ENCODE assay signal across 19 mouse cellular contexts in genomic region chr11:75344163-75344562, GRCm38 (mm10). TPM values are rescaled to one million over a fixed set of nuclear protein-coding genes. Genes with fewer than 3 reads are reported as not detected.
DNase-seq lines count a peak whose midpoint lies in the region; ATAC-seq and TF ChIP-seq lines count a peak whose summit lies in the region.
"Had no signal": no experiment of that assay in that cellular context is flagged by ENCODE, and none has a peak within 500 bp of the region (broad histone marks: within the 10 kb centered on the region; RNA-seq: fewer than 3 reads in every experiment).

No protein-coding gene starts in this region.

- WGBS in kidney, postnatal 0 days = 48% methylated on average over 2 of the region's 2 CpGs
- 88% methylated on average over 2 of the region's 2 CpGs for WGBS in hindbrain, embryonic 14.5 days

- no peaks in the 10 kb centered on the region for H3K9me3 ChIP-seq in kidney, postnatal 0 days (replicated peaks; ENCODE audit: low read length)
- no peaks in the 10 kb centered on the region for H3K9me3 ChIP-seq in hindbrain, embryonic 14.5 days (ENCODE audit: control insufficient read depth, low read length)
- H3K9me3 ChIP-seq: embryonic facial prominence, embryonic 12.5 days; heart, embryonic 13.5 days had no signal

- intact Hi-C loops in left cerebral cortex, postnatal 25 days (cut with DNase I) = no loop called here

- no peak overlapping the region for H3K4me3 ChIP-seq in kidney, postnatal 0 days (replicated peaks; ENCODE audit: low read depth, low read length)
- H3K4me3 ChIP-seq in hindbrain, embryonic 14.5 days (replicated peaks; ENCODE audit: low read length) = no peak overlapping the region
- H3K4me3 ChIP-seq: embryonic facial prominence, embryonic 12.5 days; heart, embryonic 13.5 days had no signal

- no peak overlapping the region for H3K9ac ChIP-seq in kidney, postnatal 0 days (ENCODE audit: low read depth, low read length)
- H3K9ac ChIP-seq in hindbrain, embryonic 14.5 days = no peak overlapping the region
- H3K9ac ChIP-seq: embryonic facial prominence, embryonic 12.5 days; heart, embryonic 13.5 days had no signal

- H3K4me2 ChIP-seq in kidney, postnatal 0 days (ENCODE audit: low read length) = no peak overlapping the region
- no peak overlapping the region for H3K4me2 ChIP-seq in hindbrain, embryonic 14.5 days (replicated peaks)
- H3K4me2 ChIP-seq: embryonic facial prominence, embryonic 12.5 days; heart, embryonic 13.5 days; liver, embryonic 11.5 days had no signal

- DNase-seq in kidney, postnatal 0 days (ENCODE audit: low spot score) = peak; percentile 42
- DNase-seq in kidney, adult 18-20 months = no peak
- peak; percentile 59 for DNase-seq in lung, postnatal 10 days
- no peak for DNase-seq in lung, postnatal 14 days
- DNase-seq in naive thymus-derived CD4-positive, alpha-beta T cell, adult 2 months (ENCODE audit: low read depth) = peak; percentile 64
- DNase-seq in hindbrain, embryonic 14.5 days (ENCODE audit: low spot score) = no peak
- DNase-seq in left cerebral cortex, postnatal 25 days (ENCODE audit: low spot score in 2 of 2) = no peak
- DNase-seq: adrenal gland, postnatal 36 days; cerebellum, adult 2 months; midbrain, embryonic 14.5 days; spleen, adult 18-20 months; thymus, postnatal 25 days had no signal

- H3K4me1 ChIP-seq in kidney, postnatal 0 days (replicated peaks; ENCODE audit: insufficient read depth, low read length) = no peaks in the 10 kb centered on the region
- H3K4me1 ChIP-seq in hindbrain, embryonic 14.5 days (replicated peaks; ENCODE audit: control insufficient read depth, insufficient read depth, low read length) = peaks cover 7% of the 10 kb centered on the region

- H3K36me3 ChIP-seq in kidney, postnatal 0 days (ENCODE audit: insufficient read depth, low read length) = peaks cover 12% of the 10 kb centered on the region
- peaks cover 18% of the 10 kb centered on the region for H3K36me3 ChIP-seq in hindbrain, embryonic 14.5 days (replicated peaks; ENCODE audit: control insufficient read depth, insufficient read depth)

- TF ChIP-seq CTCF in kidney, postnatal 0 days (IDR thresholded peaks at IDR 0.05; ENCODE audit: low read depth) = no peak

- ATAC-seq in kidney, postnatal 0 days (replicated peaks; ENCODE audit: low FRiP score, low read depth) = no peak
- ATAC-seq in CD4-positive, CD25-positive, alpha-beta regulatory T cell, adult 4 months = peak; percentile 28
- ATAC-seq in hindbrain, embryonic 14.5 days (ENCODE audit: low FRiP score) = no peak
- ATAC-seq: forebrain, embryonic 16.5 days; intestine, embryonic 16.5 days; Patski had no signal

- no peak overlapping the region for H3K27ac ChIP-seq in kidney, postnatal 0 days
- no peak overlapping the region for H3K27ac ChIP-seq in hindbrain, embryonic 14.5 days
- H3K27ac ChIP-seq: embryonic facial prominence, embryonic 12.5 days; heart, embryonic 13.5 days had no signal

- H3K27me3 ChIP-seq in kidney, postnatal 0 days (ENCODE audit: insufficient read depth, low read length) = no peaks in the 10 kb centered on the region
- H3K27me3 ChIP-seq in hindbrain, embryonic 14.5 days (ENCODE audit: control insufficient read depth, insufficient read depth, low read length) = no peaks in the 10 kb centered on the region
- H3K27me3 ChIP-seq: embryonic facial prominence, embryonic 12.5 days; heart, embryonic 13.5 days; Patski had no signal

RNA-seq across cellular contexts. Expression of gene Rpa1, which starts 4.0 kb away (rescaled TPM):
- polyA plus RNA-seq in kidney, postnatal 0 days (2015; fragmentation: Nextera tagmentation; extraction: Ambion mirVana) = 70.7 and 85.2 TPM in 2 replicates
- polyA plus RNA-seq in CD4-positive, CD25-positive, alpha-beta regulatory T cell, adult 4 months (2017; shearing (Covaris generic)) = 100 to 1,000 TPM; 214 to 322 TPM
- 48.0 and 51.1 TPM in 2 replicates for polyA plus RNA-seq in hindbrain, embryonic 14.5 days (2014; fragmentation: Nextera tagmentation; extraction: Ambion mirVana)
- total RNA-seq in left cerebral cortex, postnatal 25 days (2021) = 10 to 100 TPM; 44.2 to 46.9 TPM

RNA-seq across cellular contexts. Expression of gene Smyd4, which starts 4.1 kb away (rescaled TPM):
- polyA plus RNA-seq in kidney, postnatal 0 days (2015; fragmentation: Nextera tagmentation; extraction: Ambion mirVana) = 9.0 and 9.8 TPM in 2 replicates
- 10 to 100 TPM; 21.2 to 31.7 TPM for polyA plus RNA-seq in CD4-positive, CD25-positive, alpha-beta regulatory T cell, adult 4 months (2017; shearing (Covaris generic))
- polyA plus RNA-seq in hindbrain, embryonic 14.5 days (2014; fragmentation: Nextera tagmentation; extraction: Ambion mirVana) = 12.0 and 13.2 TPM in 2 replicates
- 10 to 100 TPM; 12.1 to 12.5 TPM for total RNA-seq in left cerebral cortex, postnatal 25 days (2021)

Comparison
In these comparisons a context has a peak if more than half of its experiments do, and no peak if none do; other contexts are left out.
1. DNase-seq: peak in kidney, postnatal 0 days (single experiment), lung, postnatal 10 days (single experiment) and naive thymus-derived CD4-positive, alpha-beta T cell, adult 2 months (single experiment); none in kidney, adult 18-20 months (single experiment), lung, postnatal 14 days (single experiment), hindbrain, embryonic 14.5 days (single experiment) and left cerebral cortex, postnatal 25 days (0 of 2).